Mouse (Mus musculus): Measurements from ENCODE around the gene Gm20479.

DNA sequence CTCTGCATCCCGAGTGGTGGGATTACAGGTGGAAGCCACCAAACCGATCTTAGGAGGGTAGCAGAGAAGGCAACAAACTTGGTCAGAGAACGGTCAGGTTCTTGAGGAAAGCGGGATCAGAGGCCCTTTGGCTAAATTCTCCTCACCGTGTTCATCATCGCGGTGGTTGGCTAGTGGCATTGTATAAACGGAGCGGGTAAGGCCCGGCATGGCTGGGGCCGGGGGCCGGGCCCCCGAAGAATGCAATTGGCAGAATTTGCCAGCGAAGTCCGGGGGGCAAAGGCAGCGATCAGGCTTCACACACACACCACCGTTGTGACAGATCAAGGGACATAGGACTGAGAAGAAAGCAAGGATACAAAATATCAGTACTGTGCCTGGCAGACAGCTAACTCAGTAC is 27.2 kb downstream of the Gm20479 start:
- TF ChIP-seq EP300 (IDR thresholded peaks at IDR 0.05; ENCODE audit: low read depth) (no peak), CTCF (IDR thresholded peaks at IDR 0.05; ENCODE audit: low read depth) (no peak)
